Mouse (Mus musculus): ENCODE data around the gene Txlng.
"Not testable (repeated sequence)": the region's sequence is repeated elsewhere in the genome, so short reads cannot be mapped to it uniquely, and the experiment has no call there.

Txlng gene

GRCm38 (mm10) chrX:162829203-162829708 is at the start of gene Txlng:
TSS of gene Txlng (minus strand) at chrX:162829454.
- DNase-seq (ENCODE audit: extremely low spot score, low spot score) = peak; percentile 86

GRCm38 (mm10) chrX:162878236-162878635 is 49.0 kb upstream of the Txlng start:
- DNase-seq (ENCODE audit: extremely low spot score, low spot score) = no peak

DNA sequence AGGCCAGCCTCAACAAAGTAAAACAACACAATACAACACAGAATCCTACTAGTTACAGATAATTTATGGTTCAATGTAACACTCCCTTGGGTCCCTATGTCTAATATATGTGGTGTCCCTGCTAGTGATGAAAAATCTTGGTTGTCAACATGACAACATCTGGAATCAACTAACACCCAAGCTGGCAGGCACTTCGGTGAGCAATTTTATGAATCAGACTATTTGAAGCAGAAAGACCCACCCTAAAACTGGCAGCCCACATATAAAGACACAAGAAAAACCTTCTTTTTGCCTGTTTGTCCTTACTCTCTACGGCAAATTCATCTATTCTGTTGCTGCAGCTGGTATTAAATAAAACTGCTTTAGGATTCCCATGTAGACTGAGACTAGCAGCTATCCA is 44.5 kb upstream of the Txlng start:
- DNase-seq (ENCODE audit: extremely low spot score, low spot score) = no peak

- peak; percentile 15 for DNase-seq (ENCODE audit: extremely low spot score, low spot score)
These were observed 42.7 kb upstream of the Txlng start for GRCm38 (mm10) chrX:162871734-162872517.

DNA sequence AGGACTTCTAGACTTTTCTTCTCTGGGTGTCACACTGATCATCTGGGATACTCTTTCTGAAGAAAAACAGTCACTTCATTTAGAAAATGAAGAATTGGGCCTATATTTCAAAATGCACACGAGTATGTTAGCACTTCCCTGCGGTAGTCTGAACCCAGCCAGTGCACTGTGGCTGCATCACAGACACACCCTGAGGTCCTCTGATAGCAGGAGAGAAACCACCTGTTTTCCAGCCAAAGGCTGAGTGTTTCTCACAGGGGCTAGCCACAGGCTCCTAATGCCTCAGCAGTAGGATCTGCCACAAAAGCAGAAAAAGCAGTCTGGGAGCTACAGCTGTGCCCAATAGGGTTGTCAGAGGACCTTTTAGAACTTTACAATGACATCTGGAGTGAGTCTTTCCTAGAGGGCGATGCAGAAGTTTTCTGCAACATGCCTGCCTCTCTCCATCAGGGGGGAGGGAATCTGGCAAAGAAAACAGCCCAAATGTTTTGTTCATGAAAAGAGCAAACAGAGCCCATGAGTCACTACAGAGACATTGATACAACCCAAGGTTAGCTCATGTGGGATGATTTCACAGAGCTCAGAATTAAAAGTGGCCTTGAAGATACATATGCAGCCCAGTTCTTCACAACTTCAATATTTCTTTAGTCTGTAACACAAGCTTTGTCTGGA is 39.2 kb upstream of the Txlng start:
- DNase-seq (ENCODE audit: extremely low spot score, low spot score) = no peak

DNA sequence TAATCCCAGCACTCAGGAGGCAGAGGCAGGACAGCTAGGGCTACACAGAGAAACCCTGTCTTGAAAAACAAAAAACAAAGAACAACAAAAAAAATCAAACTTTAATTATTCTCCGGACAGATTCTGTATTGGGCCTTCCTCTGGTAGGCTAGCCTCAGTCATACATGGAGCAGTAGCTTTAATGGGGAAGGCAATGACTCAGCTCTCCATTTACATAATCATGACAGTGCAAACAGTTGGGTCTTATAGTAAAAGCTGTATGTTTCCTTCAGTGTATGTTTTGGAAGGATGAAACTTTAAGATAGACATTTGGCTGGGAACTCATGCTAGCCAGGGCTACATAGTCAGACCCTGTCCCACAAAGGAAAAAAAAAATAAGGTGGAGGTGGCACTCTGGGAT is 19.4 kb upstream of the Txlng start:
- DNase-seq (ENCODE audit: extremely low spot score, low spot score) = no peak

GRCm38 (mm10) chrX:162845531-162845930 is 16.3 kb upstream of the Txlng start:
- DNase-seq (ENCODE audit: extremely low spot score, low spot score) = no peak

DNA sequence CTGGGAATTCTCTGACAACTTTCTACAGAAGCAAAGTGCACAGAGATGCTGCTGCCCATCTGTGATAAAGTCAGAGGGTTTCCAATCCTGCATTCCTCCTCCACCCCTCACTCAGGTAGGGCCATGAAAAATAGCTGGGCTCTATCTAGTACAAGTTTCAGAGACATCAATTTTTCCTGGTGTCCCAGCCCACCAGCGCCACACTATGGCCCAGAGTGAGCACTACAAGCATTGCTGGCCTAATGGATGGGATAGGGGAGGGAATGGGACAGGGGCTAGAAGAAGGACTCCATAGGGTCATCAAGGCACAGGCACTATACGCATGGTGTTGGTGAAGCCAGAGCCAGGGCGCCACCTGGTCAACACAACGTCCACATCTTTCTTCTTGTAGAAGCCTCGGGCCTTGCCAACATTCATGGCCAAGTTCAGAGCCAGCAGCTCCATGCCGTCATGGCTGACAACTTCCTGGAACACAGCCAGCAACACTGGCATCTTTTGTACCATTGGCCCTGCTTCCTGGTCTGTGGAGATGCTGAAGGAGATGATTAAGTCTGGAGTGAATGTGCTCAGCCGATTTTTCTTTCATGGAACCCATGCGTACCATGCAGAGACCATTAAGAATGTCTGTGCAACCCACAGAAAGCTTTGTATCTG is 15.3 kb upstream of the Txlng start:
- DNase-seq (ENCODE audit: extremely low spot score, low spot score) = no peak

- no peak for DNase-seq (ENCODE audit: extremely low spot score, low spot score)
These were observed 2.8 kb upstream of the Txlng start for GRCm38 (mm10) chrX:162832101-162832500.

DNA sequence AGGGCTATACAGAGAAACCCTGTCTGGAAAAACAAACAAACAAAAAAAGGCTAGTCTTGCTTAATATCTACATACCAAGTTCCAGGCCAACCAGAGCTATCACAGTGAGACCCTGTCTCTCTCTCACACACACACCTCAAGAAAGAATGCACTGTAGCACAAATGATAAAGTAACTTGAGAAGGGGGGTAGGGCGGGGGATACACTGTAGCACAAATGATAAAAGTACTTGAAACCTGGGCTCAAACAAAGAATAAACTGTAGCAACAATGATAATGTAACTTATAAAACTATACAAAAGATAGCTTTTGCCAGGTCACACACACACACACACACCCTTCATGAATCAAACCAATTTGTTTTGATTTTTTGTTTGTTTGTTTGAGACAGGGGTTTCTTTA is 2.3 kb upstream of the Txlng start:
- no peak for DNase-seq (ENCODE audit: extremely low spot score, low spot score)

GRCm38 (mm10) chrX:162831036-162831435 is 1.8 kb upstream of the Txlng start:
- no peak for DNase-seq (ENCODE audit: extremely low spot score, low spot score)

DNA sequence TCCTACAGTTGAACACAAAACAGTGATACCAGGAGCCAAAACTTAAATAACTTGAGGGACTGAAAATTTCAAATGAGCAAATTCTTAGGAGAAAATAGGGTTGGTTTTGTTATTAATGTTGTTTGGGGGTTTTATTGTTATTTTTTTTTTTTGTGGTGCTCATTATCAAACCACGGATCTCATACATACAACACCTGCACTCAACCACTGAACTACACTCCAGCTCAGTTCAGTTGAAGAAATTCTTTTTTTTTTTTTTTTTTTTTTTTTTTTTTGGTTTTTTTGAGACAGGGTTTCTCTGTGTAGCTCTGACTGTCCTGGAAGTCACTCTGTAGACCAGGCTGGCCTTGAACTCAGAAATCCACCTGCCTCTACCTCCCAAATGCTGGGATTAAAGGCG is 1.1 kb upstream of the Txlng start:
- not testable (repeated sequence) for DNase-seq (ENCODE audit: extremely low spot score, low spot score)

- DNase-seq (ENCODE audit: extremely low spot score, low spot score) = no peak
These were observed 487 bp upstream of the Txlng start for GRCm38 (mm10) chrX:162829741-162830140.

- no peak for DNase-seq (ENCODE audit: extremely low spot score, low spot score)
These were observed 471 bp downstream of the Txlng start for GRCm38 (mm10) chrX:162828783-162829182.

DNA sequence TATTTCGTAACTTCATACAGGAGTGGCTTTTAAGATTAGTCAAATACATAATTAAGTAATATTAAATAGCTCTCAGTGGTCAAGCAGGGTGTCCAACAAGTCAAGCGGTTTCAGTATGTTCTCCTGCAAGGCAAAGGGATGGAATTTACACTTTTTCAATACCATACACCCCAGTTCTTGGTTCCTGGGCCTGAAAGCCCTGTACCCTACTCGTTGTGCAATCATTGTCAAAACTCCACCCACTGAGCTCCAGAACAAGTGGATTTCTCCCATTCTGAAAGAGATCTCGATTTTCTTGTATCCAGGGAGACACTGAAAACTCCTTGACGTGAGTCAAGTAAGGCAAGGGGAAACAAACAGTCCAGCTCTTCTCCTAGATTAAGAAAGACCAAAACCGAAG is 1.2 kb downstream of the Txlng start:
- no peak for DNase-seq (ENCODE audit: extremely low spot score, low spot score)

GRCm38 (mm10) chrX:162800371-162800770 is 28.9 kb downstream of the Txlng start:
- DNase-seq (ENCODE audit: extremely low spot score, low spot score) = peak; percentile 21

GRCm38 (mm10) chrX:162791392-162791791 is 37.9 kb downstream of the Txlng start:
- DNase-seq (ENCODE audit: extremely low spot score, low spot score) = not testable (repeated sequence)

DNA sequence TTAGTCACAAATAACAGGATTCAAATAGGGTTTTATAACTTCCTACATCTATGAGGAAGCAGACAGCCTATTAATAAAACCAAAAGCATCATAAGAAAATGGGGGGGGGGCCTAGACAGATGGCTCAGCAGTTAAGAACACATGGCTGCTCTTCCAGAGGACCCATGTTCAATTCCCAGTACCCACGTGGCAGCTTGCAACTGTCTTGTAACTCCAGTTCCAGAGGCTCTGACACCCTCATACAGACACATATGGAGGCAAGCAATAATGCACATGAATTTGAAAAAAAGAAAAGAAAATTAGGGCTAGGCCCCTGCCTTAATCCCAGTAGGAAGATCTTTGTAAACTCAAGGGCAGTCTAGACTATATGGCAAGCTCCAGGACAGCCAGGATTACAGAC is 40.9 kb downstream of the Txlng start:
- no peak for DNase-seq (ENCODE audit: extremely low spot score, low spot score)

- DNase-seq (ENCODE audit: extremely low spot score, low spot score) = no peak
These were observed 58.5 kb downstream of the Txlng start for GRCm38 (mm10) chrX:162770726-162771125.

GRCm38 (mm10) chrX:162761716-162762395 is 67.4 kb downstream of the Txlng start:
- no peak for DNase-seq (ENCODE audit: extremely low spot score, low spot score)

- DNase-seq (ENCODE audit: extremely low spot score, low spot score) = no peak
These were observed 68.2 kb downstream of the Txlng start for GRCm38 (mm10) chrX:162760958-162761515.

Measured in neural tube, embryonic 10.5 days (tissue).